Mouse (Mus musculus) hindbrain, embryonic 10.5 days (tissue): ENCODE measurements around the gene Celsr1. TPM values are rescaled to one million over a fixed set of nuclear protein-coding genes. Genes with fewer than 3 reads are reported as not detected.
"Not testable (repeated sequence)": the region's sequence is repeated elsewhere in the genome, so short reads cannot be mapped to it uniquely, and the experiment has no call there.

ENCODE experiments used
- DNase-seq: peaks from one replicate; pipeline ENCODE4 v3.0.0-alpha.2; 2017; ENCODE audit warnings: low spot score
- H3K27ac ChIP-seq: fragments of 300-500 bp; sonication (generic); 2 replicates; pipeline ENCODE4 v1.5.1; 2016; ENCODE audit warnings: mild to moderate bottlenecking, moderate library complexity
- H3K27me3 ChIP-seq: fragments of 300-500 bp; sonication (generic); 2 replicates; pipeline ENCODE4 v1.6.1; 2016; ENCODE audit warnings: mild to moderate bottlenecking; ENCODE audit not compliant: poor library complexity, insufficient read depth, severe bottlenecking
- H3K36me3 ChIP-seq: fragments of 300-500 bp; sonication (generic); 2 replicates; pipeline ENCODE4 v1.6.1; 2016; ENCODE audit warnings: mild to moderate bottlenecking, moderate library complexity
- H3K4me1 ChIP-seq: fragments of 300-500 bp; sonication (generic); replicated peaks from 2 replicates; pipeline ENCODE4 v1.6.1; 2016; ENCODE audit warnings: mild to moderate bottlenecking
- H3K4me3 ChIP-seq: fragments of 300-500 bp; sonication (generic); 2 replicates; pipeline ENCODE4 v1.5.1; 2016; ENCODE audit warnings: mild to moderate bottlenecking, moderate library complexity
- H3K9me3 ChIP-seq: fragments of 300-500 bp; sonication (generic); 2 replicates; pipeline ENCODE4 v1.6.1; 2016; ENCODE audit warnings: mild to moderate bottlenecking, moderate library complexity
- WGBS: fragments of 180-500 bp; shearing (Covaris S2); methylation state at CpG from one replicate; pipeline ENCODE4 v1.1.7; 2016; 5-methylcytosine and 5-hydroxymethylcytosine counted together
- polyA plus RNA-seq: library from polyadenylated mRNA; unstranded; fragments of >200 nt; fragmentation: Nextera tagmentation; extraction: Ambion mirVana; gene quantifications from 2 replicates; pipeline ENCODE4 v1.2.1, GENCODE M21; 2016

Gene Celsr1
- polyA plus RNA-seq, 1 experiment from 2014 or later = 3.4 TPM

- no peak for DNase-seq
- Histone ChIP-seq H3K27ac (peak overlapping the region; percentile 92), H3K36me3 (peaks cover 55% of the 10 kb centered on the region), H3K4me3 (peak overlapping the region; percentile 80), H3K9me3 (no peaks in the 10 kb centered on the region), H3K27me3 (no peaks in the 10 kb centered on the region), H3K4me1 (peaks cover 27% of the 10 kb centered on the region)
- WGBS = 2% methylated on average over 18 of the region's 18 CpGs
These were observed 154.1 kb downstream of the Celsr1 start for GRCm38 (mm10) chr15:85879498-85879895.

DNA sequence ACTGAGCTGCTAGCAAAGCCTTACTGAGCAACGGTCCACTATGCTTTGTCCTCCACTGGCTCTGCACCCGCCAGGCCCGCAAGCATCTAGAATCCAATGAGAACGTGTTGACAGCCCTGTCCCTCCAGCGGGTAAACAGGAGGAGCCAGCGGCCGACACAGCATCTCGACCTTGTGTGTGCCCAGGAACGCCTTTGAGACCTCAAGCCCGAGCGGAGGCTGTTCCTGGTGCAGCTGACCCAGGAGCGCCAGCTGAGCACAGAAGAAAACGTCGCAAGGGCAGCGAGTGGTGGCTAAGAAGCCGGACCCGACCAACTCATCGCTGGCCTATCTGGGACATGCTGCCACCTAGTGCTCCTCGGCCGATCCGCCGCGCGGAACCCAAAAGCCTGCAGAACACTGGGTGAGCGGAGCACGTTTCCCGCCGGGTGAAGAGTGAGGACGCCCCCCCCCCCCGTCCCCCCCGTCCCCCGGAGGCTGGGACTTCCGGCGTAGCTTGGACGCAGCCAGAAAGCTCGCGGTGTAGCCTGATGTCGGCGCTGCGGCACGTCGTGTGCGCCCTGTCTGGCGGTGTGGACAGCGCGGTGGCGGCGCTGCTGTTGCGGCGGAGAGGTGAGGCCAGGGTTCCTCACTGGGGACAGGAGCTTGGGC, 154.6 kb downstream of the Celsr1 start, which contains the start of gene Trmu:
Gene Trmu (plus strand): TSS at position 465 of the 650 bp plus-strand sequence.
- H3K27ac ChIP-seq = peak within 1 kb of the TSS; percentile 92
- H3K4me3 ChIP-seq = peak within 1 kb of the TSS; percentile 80
- H3K36me3 ChIP-seq = peaks cover 55% of the 10 kb centered on the region
- peaks cover 27% of the 10 kb centered on the region for H3K4me1 ChIP-seq
- DNase-seq = peak; percentile 96
- H3K9me3 ChIP-seq = no peaks in the 10 kb centered on the region
- no peaks in the 10 kb centered on the region for H3K27me3 ChIP-seq
- WGBS = under 1% methylated on average over 50 of the region's 50 CpGs

GRCm38 (mm10) chr15:85877336-85877735, 156.2 kb downstream of the Celsr1 start:
- no peak for DNase-seq
- 94% methylated on average over 7 of the region's 7 CpGs for WGBS
- H3K4me3 ChIP-seq = no peak overlapping the region
- peaks cover 55% of the 10 kb centered on the region for H3K36me3 ChIP-seq
- H3K9me3 ChIP-seq = no peaks in the 10 kb centered on the region
- no peak overlapping the region for H3K27ac ChIP-seq
- peaks cover 27% of the 10 kb centered on the region for H3K4me1 ChIP-seq
- H3K27me3 ChIP-seq = no peaks in the 10 kb centered on the region

DNA sequence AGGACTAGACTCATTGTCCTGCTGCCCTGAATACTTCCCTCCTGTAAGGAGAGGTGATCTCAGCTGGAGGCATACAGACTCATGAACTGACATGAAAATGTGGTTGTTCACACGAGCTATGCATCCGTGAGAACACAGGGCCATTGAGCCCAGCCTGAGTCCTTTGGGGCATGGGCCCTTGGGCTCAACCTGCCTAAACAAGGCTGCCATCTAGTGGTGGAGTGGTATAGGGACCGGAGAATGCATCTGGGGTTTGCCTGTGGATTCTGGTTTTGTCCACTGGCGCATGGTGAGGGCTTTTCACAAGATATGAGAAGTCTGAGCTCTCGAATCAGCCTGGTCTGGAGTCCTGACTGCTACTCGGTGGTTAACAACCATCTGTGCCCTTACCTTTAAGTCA, 165.9 kb downstream of the Celsr1 start:
- DNase-seq = peak; percentile 62
- H3K4me1 ChIP-seq = no peaks in the 10 kb centered on the region
- no peak overlapping the region for H3K4me3 ChIP-seq
- H3K9me3 ChIP-seq = no peaks in the 10 kb centered on the region
- 65% methylated on average over 6 of the region's 6 CpGs for WGBS
- no peaks in the 10 kb centered on the region for H3K27me3 ChIP-seq
- H3K36me3 ChIP-seq = peaks cover 100% of the 10 kb centered on the region
- no peak overlapping the region for H3K27ac ChIP-seq

DNA sequence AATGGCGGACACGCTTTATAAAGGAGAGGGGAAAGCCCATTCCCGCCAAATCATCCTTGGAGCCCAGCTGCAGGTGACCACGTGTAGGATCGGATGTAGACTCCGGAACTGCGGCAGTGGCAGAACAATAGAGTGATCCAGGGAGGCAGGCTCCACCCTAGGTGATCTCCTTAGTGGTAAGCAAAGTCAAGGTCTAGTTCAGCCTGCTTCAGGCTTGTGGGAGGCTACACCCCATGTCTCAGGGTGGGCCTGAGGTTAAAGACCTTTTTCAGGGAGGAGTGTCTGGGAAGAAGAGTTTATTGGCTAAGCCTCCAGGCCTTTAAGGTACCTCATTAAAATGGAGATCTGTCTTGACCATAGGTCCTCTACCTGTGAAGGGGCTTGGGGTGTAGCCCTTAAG, 167.7 kb downstream of the Celsr1 start:
- H3K4me3 ChIP-seq, H3K9me3 ChIP-seq, H3K27me3 ChIP-seq, H3K4me1 ChIP-seq, DNase-seq, H3K27ac ChIP-seq: not testable (repeated sequence)
- 92% methylated on average over 7 of the region's 7 CpGs for WGBS
- H3K36me3 ChIP-seq = peaks cover 92% of the 10 kb centered on the region

DNA sequence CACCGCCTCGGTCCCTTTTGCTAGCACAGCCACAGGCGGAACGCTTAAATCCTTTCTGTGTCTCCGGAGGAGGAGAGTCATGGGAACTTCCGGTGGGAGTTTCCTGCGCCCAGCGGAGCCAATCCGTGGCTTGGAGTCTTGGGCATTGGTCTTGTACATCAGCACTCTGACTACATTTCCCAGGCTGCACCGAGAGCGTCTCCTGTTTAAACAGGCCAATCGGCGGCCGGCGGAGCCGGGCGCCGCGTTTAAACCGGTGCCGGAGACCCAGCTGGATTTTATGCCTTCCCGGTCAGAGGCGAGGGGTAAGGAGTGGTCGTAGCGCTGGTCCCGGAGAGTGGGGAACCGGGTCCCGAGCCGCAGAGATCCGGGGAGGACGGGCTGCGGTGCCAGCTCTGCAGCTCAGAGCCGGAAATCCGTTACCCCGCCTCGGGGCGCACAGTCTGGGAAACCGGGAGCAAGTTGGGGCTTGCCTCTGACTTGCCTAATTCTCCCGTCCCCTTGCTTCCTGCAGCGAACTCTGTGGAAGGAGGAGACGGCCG, 174.0 kb downstream of the Celsr1 start, which contains the start of gene Gtse1:
Gene Gtse1 (plus strand): TSS at position 256 of the 542 bp plus-strand sequence.
- under 1% methylated on average over 42 of the region's 42 CpGs for WGBS
- H3K4me3 ChIP-seq = peak within 1 kb of the TSS; percentile 92
- peak; percentile 95 for DNase-seq

DNA sequence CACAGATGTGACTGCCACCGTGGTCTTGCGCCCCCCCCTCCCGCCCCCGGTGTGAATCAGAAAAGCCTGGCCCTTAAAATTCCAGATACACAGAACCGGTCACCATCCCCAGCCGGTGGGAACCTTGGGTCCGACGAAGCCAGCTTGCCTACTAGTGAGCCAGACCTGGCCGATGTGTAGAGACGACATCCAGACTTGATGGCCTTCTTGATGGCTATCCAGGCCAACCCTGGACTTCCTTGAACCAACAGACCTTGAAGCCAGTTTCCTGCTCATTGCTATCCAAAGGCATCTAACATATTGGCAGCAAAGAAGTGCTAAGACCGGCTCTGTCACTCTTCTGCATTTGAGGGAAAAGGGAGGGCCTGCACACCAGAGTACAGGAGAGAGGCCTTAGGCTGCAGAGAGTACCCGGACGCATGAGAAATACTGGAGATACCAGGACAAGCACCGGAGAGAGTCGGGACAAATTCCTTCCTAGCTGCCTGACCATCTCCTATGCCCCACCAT, 174.5 kb downstream of the Celsr1 start:
- DNase-seq = no peak
- H3K27ac ChIP-seq = peak overlapping the region; percentile 93
- WGBS = 15% methylated on average over 15 of the region's 15 CpGs
- H3K27me3 ChIP-seq = no peaks in the 10 kb centered on the region
- peaks cover 25% of the 10 kb centered on the region for H3K4me1 ChIP-seq
- H3K36me3 ChIP-seq = peaks cover 23% of the 10 kb centered on the region
- peak overlapping the region; percentile 92 for H3K4me3 ChIP-seq
- no peaks in the 10 kb centered on the region for H3K9me3 ChIP-seq

More for the DNA sequence above, 174.0 kb downstream of the Celsr1 start, which contains the start of gene Gtse1:
- peaks cover 25% of the 10 kb centered on the region for H3K4me1 ChIP-seq
- H3K27ac ChIP-seq = peak within 1 kb of the TSS; percentile 93
- H3K36me3 ChIP-seq = peaks cover 29% of the 10 kb centered on the region
- H3K9me3 ChIP-seq = no peaks in the 10 kb centered on the region
- H3K27me3 ChIP-seq = no peaks in the 10 kb centered on the region

DNA sequence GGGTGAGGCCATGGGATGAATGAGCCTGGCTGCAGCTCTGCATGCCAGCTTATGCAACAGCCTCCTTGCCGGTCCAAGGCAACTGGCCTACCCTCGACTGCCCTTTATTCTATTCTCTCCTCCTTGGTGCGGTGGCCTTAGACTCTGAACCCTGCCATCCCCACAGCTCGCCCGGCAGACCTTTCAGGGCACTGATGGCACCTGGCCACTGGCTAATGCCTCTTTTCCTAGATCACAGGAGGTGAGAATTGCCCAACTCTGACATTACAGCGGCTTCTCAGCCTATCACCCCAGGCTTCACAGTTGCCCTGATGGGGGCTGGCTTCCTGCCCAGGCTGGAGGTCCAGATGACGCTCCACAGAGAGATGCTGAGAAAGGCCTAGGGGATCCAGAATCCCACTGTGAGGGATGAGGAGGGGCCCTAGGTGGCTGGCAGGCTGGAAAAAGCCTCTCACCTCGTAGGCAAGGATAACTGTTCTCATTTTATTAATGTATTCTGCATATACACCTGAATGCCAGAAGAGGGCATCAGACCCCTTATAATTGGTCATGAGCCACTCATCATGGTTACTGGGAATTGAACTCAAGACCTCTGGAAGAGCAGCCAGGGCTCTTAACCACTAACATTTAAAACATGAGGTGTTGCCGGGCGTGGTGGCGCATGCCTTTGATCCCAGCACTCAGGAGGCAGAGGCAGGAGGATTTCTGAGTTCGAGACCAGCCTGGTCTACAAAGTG, 181.8 kb downstream of the Celsr1 start:
- H3K4me3 ChIP-seq = no peak overlapping the region
- WGBS = 82% methylated on average over 12 of the region's 12 CpGs
- no peak overlapping the region for H3K27ac ChIP-seq
- H3K4me1 ChIP-seq = no peaks in the 10 kb centered on the region
- DNase-seq = no peak
- H3K27me3 ChIP-seq = no peaks in the 10 kb centered on the region
- no peaks in the 10 kb centered on the region for H3K9me3 ChIP-seq
- H3K36me3 ChIP-seq = no peaks in the 10 kb centered on the region

Other genes starting within 250 kb of the Celsr1 start
- gene Cdpf1, start 222.1 kb downstream of the Celsr1 start, polyA plus RNA-seq = 30.9 and 31.6 TPM in 2 replicates
- gene Pkdrej, start 212.0 kb downstream of the Celsr1 start, polyA plus RNA-seq = 0.04 TPM in 1 of 2 replicates, not detected in the other
- gene Ttc38, start 201.5 kb downstream of the Celsr1 start, polyA plus RNA-seq = 2.9 and 3.0 TPM in 2 replicates
- 45.6 and 52.8 TPM in 2 replicates for gene Gtse1, start 174.0 kb downstream of the Celsr1 start, polyA plus RNA-seq
- 36.7 and 37.6 TPM in 2 replicates for gene Trmu, start 154.5 kb downstream of the Celsr1 start, polyA plus RNA-seq
- gene Gramd4, start 23.9 kb upstream of the Celsr1 start, polyA plus RNA-seq = 16.6 and 18.0 TPM in 2 replicates
- 12.8 and 15.9 TPM in 2 replicates for gene Cerk, start 152.4 kb upstream of the Celsr1 start, polyA plus RNA-seq
- 13.4 and 13.5 TPM in 2 replicates for gene Tbc1d22a, start 180.7 kb upstream of the Celsr1 start, polyA plus RNA-seq